Mouse (Mus musculus) retina, postnatal 1 day (tissue): ENCODE results near the gene Thap11.
A peak's percentile ranks its signal among the peaks of the same experiment; 100 is the strongest.
"Not testable (repeated sequence)": the region's sequence is repeated elsewhere in the genome, so short reads cannot be mapped to it uniquely, and the experiment has no call there.

Experiments
- DNase-seq: peaks from one replicate; pipeline ENCODE4 v3.0.0-alpha.2; 2012

Gene Thap11

DNA sequence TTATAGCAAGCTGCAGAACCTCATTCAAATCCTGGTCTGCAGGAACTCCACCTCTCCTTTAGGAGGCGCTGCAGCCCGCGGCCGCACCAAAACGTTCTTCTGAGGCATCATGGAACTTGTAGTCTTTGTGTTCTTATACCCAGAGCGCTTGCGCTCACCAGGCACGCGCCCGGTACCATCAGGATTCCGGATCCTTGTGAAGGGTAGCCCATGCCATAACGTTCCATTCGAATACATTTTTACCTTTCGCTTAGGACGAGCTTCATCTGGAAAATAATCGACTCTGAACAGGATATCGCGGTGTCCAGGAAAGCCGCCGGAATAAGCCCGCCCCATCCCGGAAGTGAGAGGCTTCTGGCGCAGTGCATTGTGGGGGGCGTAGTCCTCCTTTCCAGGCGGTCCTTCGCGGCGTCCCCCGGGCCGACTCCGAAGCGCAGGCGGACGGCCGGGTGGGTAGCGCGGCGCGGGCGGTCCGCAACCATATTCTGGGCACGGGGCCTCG is at the start of gene Thap11:
Gene Thap11, plus strand, starts transcription at position 418 of the 502 bp plus-strand sequence.
- DNase-seq, result peak; percentile 97

GRCm38 (mm10) chr8:105805346-105805745 is 49.6 kb upstream of the Thap11 start:
- DNase-seq, result no peak

DNA sequence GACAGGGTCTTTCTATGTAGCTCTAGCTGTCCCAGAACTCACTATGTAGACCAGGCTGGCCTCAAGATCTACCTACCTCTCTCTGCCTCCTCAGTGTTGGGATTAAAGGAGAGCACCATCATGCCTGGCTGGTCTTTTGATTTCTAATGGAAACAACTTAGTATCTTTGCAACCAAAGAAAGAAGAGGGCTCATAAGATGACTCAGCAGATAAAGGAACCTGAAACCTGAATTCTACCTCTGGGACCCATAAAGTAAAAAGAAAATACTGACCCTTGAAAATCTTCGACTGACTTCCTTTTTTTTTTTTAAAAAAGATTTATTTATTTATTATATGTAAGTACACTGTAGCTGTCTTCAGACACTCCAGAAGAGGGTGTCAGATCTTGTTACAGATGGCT is 49.0 kb upstream of the Thap11 start:
- DNase-seq, result no peak

DNA sequence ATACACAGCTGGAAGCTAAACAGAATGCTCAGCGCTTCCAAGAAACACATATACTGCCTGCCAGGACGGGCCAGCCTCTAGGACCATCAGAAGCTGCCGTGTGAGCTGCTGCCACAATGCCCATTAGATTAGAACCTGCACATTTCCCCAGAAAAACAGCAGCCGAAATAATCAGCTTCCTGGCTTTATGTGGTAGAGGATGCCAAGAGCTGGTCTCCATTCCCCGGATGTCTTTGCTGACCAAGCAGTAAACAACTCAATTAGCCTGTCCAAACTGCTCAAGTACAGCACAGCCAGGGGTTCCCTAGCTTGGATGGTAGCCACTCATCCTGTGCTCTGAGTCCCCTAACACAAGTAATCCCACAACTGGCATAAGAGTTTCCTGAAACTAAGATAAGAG is 47.2 kb upstream of the Thap11 start:
- DNase-seq, result no peak

DNA sequence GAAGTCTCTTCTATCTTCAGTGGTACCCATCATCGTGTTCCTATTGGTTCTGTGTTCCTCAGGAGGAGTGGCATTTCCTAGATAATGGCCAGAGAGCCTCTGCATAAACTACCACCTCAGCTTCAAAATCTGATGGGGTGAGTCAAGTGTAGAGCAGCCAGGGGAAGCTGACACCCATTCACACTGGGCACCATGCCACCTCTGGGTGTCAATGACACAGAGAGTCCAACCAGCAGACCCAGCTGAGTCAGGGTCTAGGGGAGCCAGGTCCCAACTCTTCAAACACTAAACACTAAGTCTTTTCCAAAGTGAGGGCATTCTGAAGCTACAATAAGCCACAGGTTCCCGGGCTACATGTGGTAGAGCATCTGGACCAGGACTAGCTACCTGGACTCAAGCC is 46.5 kb upstream of the Thap11 start:
- DNase-seq, result no peak

DNA sequence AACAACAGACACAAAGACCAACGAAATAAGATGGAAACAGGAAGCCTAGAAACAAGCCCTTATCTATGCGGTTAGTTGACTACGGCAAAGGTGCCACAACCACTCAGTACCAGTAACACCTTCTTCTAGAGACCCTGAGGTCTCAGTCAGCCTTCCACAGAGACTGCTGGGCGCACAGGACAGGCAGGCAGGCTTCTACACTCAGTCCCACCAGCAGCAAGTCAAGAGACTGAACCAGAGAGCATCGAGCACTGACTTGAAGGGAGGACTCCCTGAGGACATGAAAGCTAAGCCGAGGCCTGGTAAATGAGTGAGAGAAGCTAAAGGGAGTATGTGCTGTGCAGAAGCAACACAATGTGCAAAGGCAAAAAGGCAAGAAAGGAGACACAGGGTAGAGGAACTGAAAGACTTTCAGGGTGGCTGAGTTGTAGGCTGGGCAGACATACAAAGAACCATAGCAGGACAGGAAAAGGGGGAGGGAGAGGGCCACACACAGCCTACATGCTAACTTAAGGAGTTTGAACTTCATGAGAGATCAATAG is 44.6 kb upstream of the Thap11 start:
- DNase-seq, result no peak

- no peak for DNase-seq
Observed at GRCm38 (mm10) chr8:105811061-105811460, 43.9 kb upstream of the Thap11 start.

DNA sequence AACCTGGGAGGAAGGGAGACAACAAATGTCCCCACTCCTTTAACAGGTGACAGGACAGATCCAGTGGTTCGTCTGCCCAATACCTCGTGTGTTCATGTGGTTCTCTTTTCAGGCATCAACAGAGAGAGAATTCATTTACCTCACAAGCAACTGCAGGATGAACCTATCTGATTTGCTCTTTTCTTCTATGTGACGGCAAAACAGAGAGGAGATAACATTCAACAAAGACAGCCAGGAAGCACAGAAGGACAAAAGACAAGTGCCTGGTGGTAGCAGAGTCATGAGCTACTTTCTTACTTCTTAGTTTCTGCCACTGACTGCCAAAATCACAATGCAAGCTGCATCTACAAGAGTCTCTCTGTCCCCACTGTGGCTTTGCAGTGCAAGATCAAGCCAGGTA is 43.4 kb upstream of the Thap11 start:
- DNase-seq, result no peak

- DNase-seq, result no peak
Observed at GRCm38 (mm10) chr8:105812511-105812910, 42.4 kb upstream of the Thap11 start.

DNA sequence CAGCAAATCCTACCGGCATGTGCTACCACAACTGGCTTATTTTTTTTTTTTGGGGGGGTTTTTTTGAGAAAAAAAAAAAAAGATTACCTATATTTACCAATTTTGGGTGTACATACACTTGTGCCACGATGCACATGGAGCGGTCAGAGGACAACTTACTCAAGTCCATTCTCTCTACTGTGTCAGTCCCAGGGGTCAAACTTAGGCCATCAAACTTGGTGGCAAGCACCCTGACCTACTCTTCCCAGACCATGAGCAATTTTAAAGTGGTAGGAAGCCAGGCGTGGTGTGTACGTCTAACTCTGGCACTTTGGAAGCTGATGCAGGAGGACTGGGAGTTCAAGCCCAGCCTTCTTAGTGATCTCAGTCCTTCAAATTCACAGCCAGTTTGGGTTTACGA is 41.7 kb upstream of the Thap11 start:
- no peak for DNase-seq

- no peak for DNase-seq
Observed at GRCm38 (mm10) chr8:105819659-105820058, 35.3 kb upstream of the Thap11 start.

GRCm38 (mm10) chr8:105820925-105821324 is 34.0 kb upstream of the Thap11 start:
- no peak for DNase-seq

DNA sequence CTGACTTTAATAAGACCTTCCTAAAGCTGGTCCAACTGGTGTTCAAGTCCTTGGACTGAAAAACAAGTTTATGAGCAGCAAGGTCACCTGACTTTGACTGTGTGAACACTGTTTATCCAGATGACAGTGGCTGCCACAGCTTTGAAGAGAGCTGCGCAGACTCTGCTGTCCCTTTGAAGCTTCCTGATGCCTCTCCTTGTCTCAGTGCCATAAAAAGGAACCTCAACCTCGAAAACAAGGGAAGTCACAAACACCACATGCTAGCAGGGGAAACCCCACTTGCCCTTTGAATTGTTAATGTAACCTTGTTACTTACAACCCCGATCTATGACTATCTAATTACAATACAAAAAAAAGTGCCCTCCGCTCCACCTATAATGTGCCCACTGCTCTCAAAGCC is 29.4 kb upstream of the Thap11 start:
- no peak for DNase-seq

DNA sequence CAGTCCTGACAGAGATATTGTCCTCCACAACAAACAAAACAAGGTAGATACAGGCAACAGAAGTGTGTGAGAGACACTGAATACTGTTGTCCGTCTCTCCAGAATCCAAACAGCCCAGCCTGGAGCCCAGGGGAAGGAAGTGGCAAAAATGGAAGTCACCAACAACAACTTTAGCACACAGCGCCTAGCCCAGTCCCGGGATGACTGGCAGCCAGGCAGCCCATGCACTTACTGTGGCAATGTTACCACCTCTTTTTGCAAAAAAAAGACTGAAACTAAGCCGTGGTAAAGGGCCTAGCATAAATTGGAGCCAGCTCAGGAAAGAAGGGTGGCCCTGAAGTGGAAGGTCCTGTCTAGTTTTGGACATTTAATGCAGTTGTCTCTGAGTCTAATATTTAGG is 28.6 kb upstream of the Thap11 start:
- DNase-seq, result no peak

- DNase-seq, result peak; percentile 100
Observed at GRCm38 (mm10) chr8:105826861-105827848, 27.8 kb upstream of the Thap11 start, which contains the start of the genes Ranbp10 and Tsnaxip1. Gene Ranbp10 (minus strand): TSS chr8:105827350. Gene Tsnaxip1 (plus strand): TSS chr8:105827731.

- not testable (repeated sequence) for DNase-seq
Observed at GRCm38 (mm10) chr8:105833740-105834139, 21.2 kb upstream of the Thap11 start.

- DNase-seq, result peak; percentile 82
Observed at GRCm38 (mm10) chr8:105835318-105835717, 19.6 kb upstream of the Thap11 start.

- DNase-seq, result peak; percentile 78
Observed at GRCm38 (mm10) chr8:105836991-105837390, 17.9 kb upstream of the Thap11 start.

DNA sequence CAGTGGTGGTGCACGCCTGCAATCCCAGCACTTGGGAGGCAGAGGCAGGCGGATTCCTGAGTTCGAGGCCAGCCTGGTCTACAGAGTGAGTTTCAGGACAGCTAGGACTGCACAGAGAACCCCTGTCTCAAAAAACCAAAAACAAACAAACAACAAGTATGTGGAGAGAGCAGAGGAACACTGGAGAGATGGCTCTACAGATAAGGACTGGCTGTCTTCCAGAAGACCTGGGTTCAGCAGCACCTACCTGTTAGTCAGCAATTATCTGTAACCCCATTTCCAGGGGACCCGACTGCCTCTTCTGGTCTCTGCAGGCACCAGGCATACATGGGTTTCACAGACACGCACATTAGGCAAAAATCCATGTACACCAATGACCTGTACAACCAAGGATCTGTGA is 15.7 kb upstream of the Thap11 start:
- no peak for DNase-seq

DNA sequence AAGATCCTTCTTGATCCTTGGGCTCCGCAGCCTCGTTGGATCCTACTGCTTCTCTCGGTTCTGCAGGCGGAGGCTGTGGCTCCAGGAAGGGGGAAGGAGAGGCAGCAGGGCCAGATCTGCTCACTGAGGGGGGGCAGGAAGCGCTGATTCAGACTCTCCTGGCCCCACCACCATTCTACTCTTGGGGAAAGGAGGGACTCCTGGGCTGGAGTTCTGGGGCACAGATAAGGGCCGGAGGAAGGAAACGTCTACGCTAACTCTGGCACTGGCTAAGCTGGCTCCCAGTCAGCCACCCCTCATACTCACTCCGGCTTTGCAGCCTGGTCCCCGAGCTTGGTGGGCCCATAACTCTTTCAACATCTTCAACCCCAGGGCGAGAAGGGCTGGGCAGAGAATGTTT is 8.3 kb upstream of the Thap11 start:
- DNase-seq, result no peak

DNA sequence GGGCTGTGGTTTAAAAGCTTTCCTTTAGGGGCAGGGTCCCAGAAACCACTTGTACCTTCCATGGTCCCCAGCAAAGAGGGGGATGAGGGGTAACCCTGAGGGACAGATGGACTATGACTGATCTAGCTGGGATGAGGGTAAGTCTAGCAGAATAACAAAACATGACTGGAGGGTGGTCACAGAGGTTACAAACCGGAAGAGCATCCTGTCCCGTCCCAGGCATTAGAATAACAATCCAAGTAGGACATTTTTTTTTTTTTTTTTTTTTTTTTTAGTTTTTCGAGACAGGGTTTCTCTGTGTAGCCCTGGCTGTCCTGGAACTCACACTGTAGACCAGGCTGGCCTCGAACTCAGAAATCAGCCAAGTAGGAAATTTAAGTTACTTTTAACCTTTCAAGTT is 4.9 kb upstream of the Thap11 start:
- no peak for DNase-seq

GRCm38 (mm10) chr8:105850611-105851010 is 4.3 kb upstream of the Thap11 start:
- no peak for DNase-seq

DNA sequence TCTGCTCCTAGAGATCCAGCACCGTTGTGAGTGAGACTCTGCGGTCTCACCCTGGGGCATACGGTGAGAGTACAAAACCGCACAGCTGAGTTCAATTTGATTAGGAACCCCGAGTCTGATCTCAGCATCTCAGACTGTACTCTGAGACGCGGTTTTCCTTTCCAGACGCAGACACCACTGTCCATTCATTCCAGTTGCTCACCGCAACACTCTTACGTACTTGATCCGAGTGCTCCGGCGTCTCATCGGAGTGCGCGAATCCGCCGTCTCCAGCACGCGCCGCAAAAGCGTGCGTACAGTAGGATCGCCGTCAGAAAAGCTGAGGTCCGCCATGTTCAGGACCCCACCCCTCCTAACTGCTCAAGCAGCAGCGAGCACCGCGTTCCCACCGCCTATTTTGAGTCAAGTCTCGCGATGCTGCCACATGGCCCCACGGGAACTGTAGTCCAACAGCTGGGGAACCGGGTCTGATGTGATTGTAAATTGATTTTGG is 3.2 kb upstream of the Thap11 start:
- DNase-seq, result peak; percentile 96
